Mouse (Mus musculus) embryonic facial prominence, embryonic 13.5 days (tissue): Measurements from ENCODE around the gene Creb3. TPM values are rescaled to one million over a fixed set of nuclear protein-coding genes. Genes with fewer than 3 reads are reported as not detected.

ENCODE experiments used
- ATAC-seq: fragments of 200-750 bp; cut with Nextera tagmentation; 2 replicates; pipeline ENCODE4 v1.8.0; 2017; ENCODE audit warnings: low read depth; ENCODE audit not compliant: insufficient number of reproducible peaks, insufficient read depth, low FRiP score, low TSS enrichment
- H3K27ac ChIP-seq: fragments of 300-500 bp; sonication (generic); 2 replicates; pipeline ENCODE4 v1.5.1; 2015; ENCODE audit warnings: moderate library complexity, mild to moderate bottlenecking, inconsistent platforms
- H3K27me3 ChIP-seq: fragments of 300-500 bp; sonication (generic); 2 replicates; pipeline ENCODE4 v1.6.1; 2015; ENCODE audit warnings: mild to moderate bottlenecking, inconsistent platforms
- H3K36me3 ChIP-seq: fragments of 300-500 bp; sonication (generic); 2 replicates; pipeline ENCODE4 v1.6.1; 2015; ENCODE audit warnings: mild to moderate bottlenecking, inconsistent platforms
- H3K4me1 ChIP-seq: fragments of 300-500 bp; sonication (generic); 2 replicates; pipeline ENCODE4 v1.6.1; 2015; ENCODE audit warnings: inconsistent platforms
- H3K4me2 ChIP-seq: fragments of 300-500 bp; sonication (generic); 2 replicates; pipeline ENCODE4 v1.6.1; 2015; ENCODE audit warnings: moderate library complexity, mild to moderate bottlenecking, inconsistent platforms
- H3K4me3 ChIP-seq: fragments of 300-500 bp; sonication (generic); 2 replicates; pipeline ENCODE4 v1.5.1; 2015; ENCODE audit warnings: mild to moderate bottlenecking, inconsistent platforms
- H3K9ac ChIP-seq: fragments of 300-500 bp; sonication (generic); 2 replicates; pipeline ENCODE4 v1.6.1; 2015; ENCODE audit warnings: mild to moderate bottlenecking, inconsistent platforms
- H3K9me3 ChIP-seq: fragments of 300-500 bp; sonication (generic); 2 replicates; pipeline ENCODE4 v1.6.1; 2016; ENCODE audit warnings: inconsistent platforms
- WGBS: fragments of 180-500 bp; shearing (Covaris S2); methylation state at CpG from one replicate; pipeline ENCODE4 v1.1.7; 2015; ENCODE audit warnings: mixed read lengths; 5-methylcytosine and 5-hydroxymethylcytosine counted together
- polyA plus RNA-seq: library from polyadenylated mRNA; unstranded; fragments of >200 nt; fragmentation: Nextera tagmentation; extraction: Ambion mirVana; gene quantifications from 2 replicates; pipeline ENCODE4 v1.2.1, GENCODE M21; 2015

The Creb3 gene
- polyA plus RNA-seq, 1 experiment from 2014 or later, result 54.9 TPM

- WGBS, result 10% methylated on average over 13 of the region's 13 CpGs
- Histone ChIP-seq H3K9me3 (no peaks in the 10 kb centered on the region), H3K36me3 (peaks cover 37% of the 10 kb centered on the region), H3K27ac (peak overlapping the region; percentile 82), H3K9ac (peak overlapping the region; percentile 72), H3K4me3 (peak overlapping the region; percentile 28), H3K27me3 (no peaks in the 10 kb centered on the region), H3K4me1 (peaks cover 51% of the 10 kb centered on the region), H3K4me2 (peak overlapping the region; percentile 88)
- no peak for ATAC-seq
Observed at GRCm38 (mm10) chr4:43558631-43559356, 3.3 kb upstream of the Creb3 start.

GRCm38 (mm10) chr4:43559519-43560242, 2.5 kb upstream of the Creb3 start:
- Histone ChIP-seq H3K27me3 (no peaks in the 10 kb centered on the region), H3K9ac (peak overlapping the region; percentile 87), H3K4me2 (peak overlapping the region; percentile 88), H3K4me3 (peak overlapping the region; percentile 62), H3K27ac (peak overlapping the region; percentile 82), H3K4me1 (peaks cover 56% of the 10 kb centered on the region), H3K9me3 (no peaks in the 10 kb centered on the region), H3K36me3 (peaks cover 29% of the 10 kb centered on the region)
- 66% methylated on average over 13 of the region's 13 CpGs for WGBS
- no peak for ATAC-seq

- H3K4me1 ChIP-seq, result peaks cover 56% of the 10 kb centered on the region
- no peaks in the 10 kb centered on the region for H3K9me3 ChIP-seq
- 38% methylated on average over 6 of the region's 6 CpGs for WGBS
- peaks cover 29% of the 10 kb centered on the region for H3K36me3 ChIP-seq
- peak overlapping the region; percentile 88 for H3K4me2 ChIP-seq
- H3K27me3 ChIP-seq, result no peaks in the 10 kb centered on the region
- ATAC-seq, result no peak
- peak overlapping the region; percentile 62 for H3K4me3 ChIP-seq
- H3K9ac ChIP-seq, result peak overlapping the region; percentile 87
- no peak overlapping the region for H3K27ac ChIP-seq
Observed at GRCm38 (mm10) chr4:43560243-43560611, 1.9 kb upstream of the Creb3 start.

DNA sequence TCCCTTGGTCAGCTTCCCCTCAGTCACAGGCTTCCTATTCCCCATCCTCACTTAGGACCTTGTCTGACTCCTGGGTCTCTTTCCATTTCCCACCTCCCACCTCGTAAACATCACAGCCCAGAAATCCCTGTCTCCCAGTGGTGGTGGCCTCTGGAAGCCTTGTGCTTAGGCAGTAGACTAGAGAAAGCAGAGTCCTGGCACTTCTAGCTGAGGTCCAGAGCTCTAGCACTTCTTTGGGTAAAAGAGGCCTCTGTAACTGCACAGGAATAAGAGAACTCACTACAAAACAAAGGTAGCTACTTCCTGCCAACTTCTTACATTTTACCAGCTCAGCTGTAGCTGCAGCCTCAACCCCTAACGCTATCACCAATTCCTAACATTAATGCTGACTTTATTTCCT, 1.2 kb upstream of the Creb3 start:
- Histone ChIP-seq H3K27ac (0 out of 2 replicates have a peak overlapping the region, but pooled peaks have one; percentile 96), H3K4me3 (peak overlapping the region; percentile 62), H3K9ac (peak overlapping the region; percentile 87), H3K36me3 (peaks cover 29% of the 10 kb centered on the region), H3K4me1 (peaks cover 56% of the 10 kb centered on the region), H3K4me2 (peak overlapping the region; percentile 88), H3K9me3 (no peaks in the 10 kb centered on the region), H3K27me3 (no peaks in the 10 kb centered on the region)
- no peak for ATAC-seq
- WGBS, result 22% methylated on average over 2 of the region's 2 CpGs

GRCm38 (mm10) chr4:43561436-43561996, 616 bp upstream of the Creb3 start:
- ATAC-seq, result 0 out of 2 replicates have a peak, but pooled peaks have one; percentile 4

DNA sequence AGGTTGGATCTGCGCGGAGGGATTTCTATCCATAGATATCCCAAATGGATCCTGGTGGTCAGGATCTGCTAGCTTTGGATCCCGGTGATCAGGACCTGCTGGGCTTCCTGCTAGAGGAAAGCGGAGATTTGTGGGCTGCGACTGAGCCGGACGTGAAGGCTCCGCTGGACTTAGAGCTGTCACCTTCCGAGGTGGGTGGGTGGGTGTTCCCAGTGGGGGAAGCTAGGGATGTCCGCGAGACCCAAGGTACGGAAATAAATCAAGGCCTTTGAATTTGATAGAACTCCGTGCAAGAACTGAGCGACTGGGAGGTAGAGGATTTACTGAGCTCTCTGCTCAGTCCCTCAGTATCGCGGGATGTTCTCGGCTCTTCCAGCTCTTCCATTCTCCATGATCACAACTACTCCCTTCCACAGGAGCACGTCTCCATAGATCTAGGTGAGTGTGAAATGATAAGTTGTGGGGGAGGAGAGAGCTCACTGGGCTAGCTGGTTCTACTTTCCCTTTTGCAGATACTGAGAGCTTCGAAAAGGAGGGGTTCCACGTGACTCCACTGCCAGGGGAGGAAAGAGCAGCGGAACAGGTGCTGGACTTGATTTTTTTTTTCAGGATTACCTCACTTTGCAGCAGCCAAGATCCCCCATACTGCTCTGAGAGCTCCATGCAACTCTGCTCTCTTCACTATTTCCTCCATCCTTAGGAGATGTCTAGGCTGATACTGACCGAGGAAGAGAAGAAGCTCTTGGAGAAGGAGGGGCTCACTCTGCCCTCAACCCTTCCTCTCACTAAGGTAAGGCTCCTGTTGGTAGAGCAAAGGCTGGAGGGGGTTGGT, 853 bp downstream of the Creb3 start:
- H3K4me1 ChIP-seq, result peaks cover 46% of the 10 kb centered on the region
- peak overlapping the region; percentile 96 for H3K27ac ChIP-seq
- 8% methylated on average over 22 of the region's 22 CpGs for WGBS
- H3K27me3 ChIP-seq, result no peaks in the 10 kb centered on the region
- H3K4me3 ChIP-seq, result peak overlapping the region; percentile 62
- H3K9ac ChIP-seq, result peak overlapping the region; percentile 87
- no peak for ATAC-seq
- H3K36me3 ChIP-seq, result peaks cover 34% of the 10 kb centered on the region
- H3K9me3 ChIP-seq, result no peaks in the 10 kb centered on the region
- peak overlapping the region; percentile 88 for H3K4me2 ChIP-seq

More at GRCm38 (mm10) chr4:43561436-43561996, 616 bp upstream of the Creb3 start:
- Histone ChIP-seq H3K27ac (peak overlapping the region; percentile 96), H3K27me3 (no peaks in the 10 kb centered on the region), H3K9me3 (no peaks in the 10 kb centered on the region), H3K4me1 (peaks cover 56% of the 10 kb centered on the region), H3K4me2 (peak overlapping the region; percentile 88), H3K36me3 (peaks cover 29% of the 10 kb centered on the region), H3K4me3 (peak overlapping the region; percentile 62), H3K9ac (peak overlapping the region; percentile 87)
- WGBS, result 2% methylated on average over 16 of the region's 16 CpGs

GRCm38 (mm10) chr4:43563601-43563875, 1.4 kb downstream of the Creb3 start:
- H3K27me3 ChIP-seq, result no peaks in the 10 kb centered on the region
- peak overlapping the region; percentile 88 for H3K4me2 ChIP-seq
- no peaks in the 10 kb centered on the region for H3K9me3 ChIP-seq
- peak overlapping the region; percentile 87 for H3K9ac ChIP-seq
- peaks cover 40% of the 10 kb centered on the region for H3K36me3 ChIP-seq
- WGBS, result 80% methylated on average over 4 of the region's 4 CpGs
- peak overlapping the region; percentile 62 for H3K4me3 ChIP-seq
- ATAC-seq, result no peak
- peaks cover 40% of the 10 kb centered on the region for H3K4me1 ChIP-seq
- H3K27ac ChIP-seq, result no peak overlapping the region

GRCm38 (mm10) chr4:43564231-43564630, 2.1 kb downstream of the Creb3 start:
- Histone ChIP-seq H3K27ac (no peak overlapping the region), H3K4me3 (no peak overlapping the region; the same call in 1 of the 2 replicates), H3K4me2 (peak overlapping the region; percentile 12; the same call in 1 of the 2 replicates), H3K4me1 (peaks cover 33% of the 10 kb centered on the region), H3K27me3 (no peaks in the 10 kb centered on the region), H3K36me3 (peaks cover 47% of the 10 kb centered on the region), H3K9ac (no peak overlapping the region), H3K9me3 (no peaks in the 10 kb centered on the region)
- 60% methylated on average over 2 of the region's 2 CpGs for WGBS
- ATAC-seq, result no peak

DNA sequence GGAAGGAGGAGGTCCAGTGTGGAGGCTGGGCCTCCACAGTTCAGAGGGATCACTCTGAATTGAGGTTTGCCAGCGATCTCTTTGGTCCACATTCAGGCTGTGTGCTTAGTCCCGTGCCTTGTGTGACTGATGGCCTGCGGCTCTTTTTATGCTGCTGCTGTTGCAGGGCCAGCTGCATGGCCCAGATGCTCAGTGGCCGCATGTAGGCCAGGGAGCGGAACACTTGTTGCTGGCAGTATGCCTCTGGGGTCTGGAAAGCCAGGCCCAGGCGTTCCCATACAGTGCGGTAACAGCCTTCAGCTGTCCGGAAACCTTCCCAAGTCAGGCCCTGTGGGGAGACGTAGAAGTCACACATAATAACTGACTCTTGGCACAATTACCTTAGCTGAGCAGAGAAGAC, 5.0 kb downstream of the Creb3 start:
- Histone ChIP-seq H3K36me3 (peaks cover 75% of the 10 kb centered on the region), H3K27me3 (no peaks in the 10 kb centered on the region), H3K4me2 (no peak overlapping the region), H3K4me3 (no peak overlapping the region), H3K9ac (no peak overlapping the region), H3K9me3 (no peaks in the 10 kb centered on the region), H3K27ac (no peak overlapping the region), H3K4me1 (peaks cover 14% of the 10 kb centered on the region)
- ATAC-seq, result no peak
- 92% methylated on average over 9 of the region's 9 CpGs for WGBS

DNA sequence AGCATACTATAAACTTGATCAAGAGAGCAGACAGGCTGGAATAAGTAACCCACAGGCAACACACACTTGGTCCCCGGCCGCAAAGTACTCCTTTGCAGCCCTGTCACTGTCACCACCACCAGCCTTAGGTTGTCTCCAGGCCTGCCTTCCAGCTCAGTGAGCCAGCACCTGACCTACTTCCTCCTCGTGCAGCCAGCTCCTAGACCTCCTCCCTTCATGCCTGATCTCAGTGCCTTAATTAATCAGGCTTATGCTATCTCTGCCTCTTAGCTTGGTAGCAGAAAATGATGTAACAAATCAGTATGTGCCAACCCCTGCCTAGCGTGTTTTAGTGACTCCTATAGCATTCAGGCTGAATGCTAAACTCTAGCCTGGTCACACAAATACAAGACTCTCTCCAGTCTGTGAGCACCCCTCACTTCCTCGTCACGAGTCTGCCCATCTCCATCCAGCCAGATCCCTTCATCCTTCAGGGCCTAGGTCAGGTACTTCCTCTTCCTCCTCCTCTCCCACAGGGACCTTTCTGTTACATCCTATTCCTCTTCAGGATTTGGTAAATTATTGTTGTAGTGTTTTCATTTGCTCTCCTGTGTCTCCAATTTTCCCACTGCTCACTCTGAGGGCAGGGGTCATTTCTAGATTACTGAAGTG, 9.4 kb downstream of the Creb3 start:
- whole genome bisulfite sequencing, result 81% methylated on average over 6 of the region's 6 CpGs
- no peaks in the 10 kb centered on the region for H3K9me3 ChIP-seq
- peaks cover 76% of the 10 kb centered on the region for H3K36me3 ChIP-seq
- no peak overlapping the region for H3K4me2 ChIP-seq
- no peak overlapping the region for H3K4me3 ChIP-seq
- H3K27ac ChIP-seq, result no peak overlapping the region
- peaks cover 17% of the 10 kb centered on the region for H3K4me1 ChIP-seq
- no peaks in the 10 kb centered on the region for H3K27me3 ChIP-seq
- ATAC-seq, result no peak
- H3K9ac ChIP-seq, result no peak overlapping the region

DNA sequence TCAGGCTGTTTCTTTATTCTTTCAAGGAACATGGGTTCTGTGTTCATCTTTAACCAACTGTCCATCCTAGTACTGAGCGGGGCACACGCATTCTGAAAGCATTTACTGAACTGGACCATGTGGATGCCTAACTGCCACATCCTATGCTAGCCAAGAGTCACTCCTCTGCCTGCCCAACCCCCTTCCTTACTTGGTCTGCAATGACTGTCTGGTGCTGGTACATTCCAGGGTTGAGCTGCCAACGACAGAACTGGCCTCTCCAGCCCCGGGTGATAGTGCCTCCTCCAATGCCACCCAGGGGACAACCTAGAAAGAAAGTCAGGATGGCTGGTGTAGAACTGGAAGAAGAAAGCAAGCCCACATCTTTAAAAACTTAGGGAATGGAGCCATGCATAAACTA, 11.4 kb downstream of the Creb3 start:
- no peaks in the 10 kb centered on the region for H3K27me3 ChIP-seq
- no peak overlapping the region for H3K27ac ChIP-seq
- no peak overlapping the region for H3K9ac ChIP-seq
- H3K9me3 ChIP-seq, result no peaks in the 10 kb centered on the region
- peaks cover 56% of the 10 kb centered on the region for H3K36me3 ChIP-seq
- H3K4me2 ChIP-seq, result no peak overlapping the region
- no peak overlapping the region for H3K4me3 ChIP-seq
- H3K4me1 ChIP-seq, result peaks cover 32% of the 10 kb centered on the region
- 92% methylated on average over 4 of the region's 4 CpGs for WGBS
- ATAC-seq, result no peak
